Mouse (Mus musculus) monocyte, adult 2 months (primary cell): Measurements from ENCODE around the gene Cenpq.

Experiments
- DNase-seq, 2 experiments: peaks; one replicate each; pipeline ENCODE4 v3.0.0; 2022; ENCODE audit warnings: low spot score in 2 of 2, low read depth in 1 of 2

Cenpq gene

DNA sequence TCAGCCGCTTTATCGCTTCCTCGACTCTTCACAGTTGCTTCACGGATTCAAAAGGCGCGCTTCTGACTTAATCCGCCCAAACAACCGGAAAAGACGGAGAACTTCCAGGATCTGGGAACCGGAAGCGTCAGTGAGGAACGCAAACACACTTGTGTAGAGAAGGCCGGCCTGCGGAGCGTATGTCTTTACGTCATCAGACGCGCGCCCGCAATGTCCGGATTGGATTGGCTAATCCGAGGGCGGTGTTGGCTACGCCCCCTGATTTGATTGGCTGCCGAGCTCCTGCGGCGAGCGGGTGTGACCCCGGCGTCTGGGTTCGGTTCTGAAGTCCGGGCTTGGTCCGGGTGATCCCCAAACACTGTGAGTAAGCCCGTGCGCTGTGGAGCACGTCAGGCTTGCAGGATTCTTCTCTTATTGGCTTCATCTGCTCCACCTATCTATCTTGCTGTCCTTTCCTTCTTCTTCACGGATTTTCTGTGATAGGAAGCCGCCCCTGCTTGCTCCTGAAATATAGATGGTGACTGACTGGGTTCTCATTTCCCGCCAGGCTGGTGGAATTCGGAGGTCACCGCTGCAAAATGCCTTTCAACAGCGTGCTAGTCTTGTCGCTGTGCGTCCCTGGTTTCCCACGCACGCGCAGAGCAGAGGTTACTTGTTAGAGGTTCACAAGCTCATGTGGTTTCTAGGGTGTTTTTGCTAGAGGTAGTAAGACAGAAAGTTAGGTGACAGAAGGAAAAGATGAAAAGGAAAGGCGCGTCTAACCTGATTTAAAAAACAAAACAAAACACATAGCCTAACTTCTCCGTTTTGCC lies at the start of gene Cenpq, which contains the start of gene Mut:
Gene Cenpq (minus strand): TSS at position 628 of the 812 bp plus-strand sequence.
Gene Mut (plus strand): TSS at position 266 of the 812 bp plus-strand sequence.
- peak; percentile 92 to 95 for DNase-seq

- DNase-seq: no peak
Observed at GRCm38 (mm10) chr17:40977914-40978313, 43.1 kb upstream of the Cenpq start.

DNA sequence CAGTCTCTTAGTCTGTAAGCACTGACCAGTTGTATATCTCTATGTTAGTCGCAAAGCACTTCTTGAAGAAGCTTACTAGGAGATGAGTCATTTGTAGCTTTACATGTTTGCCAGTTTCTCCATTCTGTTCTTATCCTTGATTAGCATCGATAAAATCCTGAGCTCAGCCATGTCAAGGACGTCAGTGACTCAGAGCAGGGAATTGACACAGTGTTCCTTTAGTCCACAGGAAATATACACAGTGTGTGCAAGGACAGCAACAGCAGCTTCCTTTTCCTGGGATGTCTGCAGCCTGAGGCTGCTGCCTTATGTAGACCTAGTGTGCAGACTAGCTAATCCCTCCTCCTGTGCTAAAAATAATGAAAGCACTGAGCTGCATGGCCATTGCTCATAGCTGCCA lies 13.7 kb upstream of the Cenpq start:
- DNase-seq: no peak

DNA sequence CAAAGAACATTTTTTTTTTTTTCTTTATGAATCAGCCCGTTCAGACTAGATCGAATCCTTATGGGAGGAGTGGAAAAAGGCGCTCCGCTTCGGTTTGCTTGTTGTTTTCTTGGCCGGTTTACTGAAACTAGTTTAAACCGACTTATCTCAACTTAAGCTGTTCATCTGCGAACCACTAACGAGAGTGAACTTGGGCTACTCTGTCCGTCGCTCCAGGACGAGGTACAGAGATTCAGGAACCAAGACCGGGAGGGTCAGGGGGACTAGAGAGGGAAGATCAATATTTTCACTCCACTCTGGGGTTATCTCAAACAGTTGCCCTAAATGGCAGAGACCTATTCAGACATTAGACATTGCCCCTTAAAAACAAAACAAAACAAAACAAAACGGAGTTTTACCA lies 862 bp downstream of the Cenpq start:
- peak in 1 of 2 experiments; percentile 1 for DNase-seq

DNA sequence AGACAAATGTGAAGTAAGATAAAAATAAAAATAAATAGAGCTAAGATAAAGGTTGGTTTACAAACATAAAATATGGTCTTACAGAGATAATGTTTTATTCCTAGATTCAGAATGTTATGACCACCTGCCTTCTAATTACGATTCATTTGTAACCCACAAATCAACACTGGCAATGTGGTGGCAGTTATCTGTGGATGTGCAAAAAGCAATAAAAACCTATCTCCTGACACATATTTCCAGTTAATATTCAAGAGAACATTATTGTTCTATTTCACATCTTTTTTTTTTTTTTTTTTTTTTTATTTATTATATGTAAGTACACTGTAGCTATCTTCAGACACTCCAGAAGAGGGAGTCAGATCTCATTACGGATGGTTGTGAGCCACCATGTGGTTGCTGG lies 19.3 kb downstream of the Cenpq start:
- DNase-seq: no peak

- no peak for DNase-seq
Observed at GRCm38 (mm10) chr17:40914250-40914649, 20.6 kb downstream of the Cenpq start, which contains the start of gene Glyatl3. TSS of gene Glyatl3 (minus strand) at chr17:40914350.

DNA sequence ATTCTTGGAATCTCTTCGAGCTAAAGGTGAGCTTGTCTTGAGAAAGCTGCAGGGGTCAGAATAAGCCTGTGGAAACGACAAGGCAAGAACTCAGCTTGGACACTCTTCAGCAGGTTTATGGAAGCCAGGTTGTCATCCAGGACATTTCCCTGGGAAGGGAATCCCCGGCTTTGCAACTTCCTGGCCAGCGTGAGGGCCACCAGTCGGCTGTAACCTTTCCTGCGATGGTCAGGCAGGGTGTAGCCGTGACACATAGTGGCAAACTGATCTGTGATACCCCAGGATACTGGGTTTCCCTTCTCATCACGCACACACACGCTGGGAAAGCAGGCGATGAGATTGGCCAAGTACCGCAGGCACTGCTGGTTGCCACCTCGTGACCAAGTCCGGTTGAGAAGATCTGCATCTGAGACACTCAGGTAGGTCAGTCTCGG lies 30.1 kb downstream of the Cenpq start:
- no peak for DNase-seq

- no peak for DNase-seq
Observed at GRCm38 (mm10) chr17:40904056-40904597, 30.7 kb downstream of the Cenpq start.

DNA sequence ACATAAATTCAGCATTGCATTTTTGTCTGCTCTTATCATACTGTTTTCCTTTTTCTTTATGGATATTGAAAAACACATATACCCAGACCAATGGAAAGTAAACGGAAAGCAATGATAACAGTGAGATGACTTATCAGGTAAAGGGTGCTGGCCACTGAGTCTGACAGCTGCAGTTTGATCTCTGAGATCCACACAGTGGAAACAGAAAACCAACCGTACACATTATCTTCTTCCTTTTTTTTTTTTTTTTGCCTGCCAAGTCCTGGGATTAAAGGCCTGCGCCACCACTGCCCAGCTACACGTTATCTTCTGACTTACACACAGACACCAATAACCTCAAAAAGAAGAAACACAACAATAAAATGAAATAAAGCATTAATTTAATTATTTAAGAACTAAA lies 31.5 kb downstream of the Cenpq start:
- no peak for DNase-seq

DNA sequence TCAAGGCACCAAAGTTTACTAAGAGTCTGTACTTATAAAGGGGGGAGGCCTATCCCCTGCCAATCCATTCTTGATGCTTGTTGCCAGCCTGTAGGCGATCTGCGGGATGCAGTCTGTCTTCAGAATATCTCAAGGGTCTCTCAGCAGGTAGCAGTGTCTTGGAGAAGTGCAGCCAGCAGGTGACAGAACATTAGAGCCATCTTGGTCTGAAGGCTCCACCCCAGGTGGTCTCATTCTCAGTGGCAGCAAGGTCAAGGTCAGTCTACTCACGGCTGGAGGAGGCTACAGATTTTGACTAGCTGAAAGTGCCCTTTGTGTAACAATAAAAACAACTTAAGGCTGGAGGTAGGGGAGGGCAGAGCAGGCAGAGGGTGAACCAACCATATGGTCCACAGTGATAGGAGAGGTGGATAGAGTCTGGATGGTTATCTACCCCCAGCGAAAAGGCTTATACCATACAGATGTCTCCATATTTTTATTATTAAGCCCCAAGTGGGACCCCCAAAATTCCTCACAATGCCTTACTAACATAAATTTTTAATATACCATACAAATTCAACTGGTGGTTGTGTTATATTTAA lies 35.0 kb downstream of the Cenpq start:
- DNase-seq: no peak

GRCm38 (mm10) chr17:40896863-40897262 lies 38.0 kb downstream of the Cenpq start:
- DNase-seq: no peak

- DNase-seq: no peak
Observed at GRCm38 (mm10) chr17:40887849-40888536, 46.9 kb downstream of the Cenpq start.

DNA sequence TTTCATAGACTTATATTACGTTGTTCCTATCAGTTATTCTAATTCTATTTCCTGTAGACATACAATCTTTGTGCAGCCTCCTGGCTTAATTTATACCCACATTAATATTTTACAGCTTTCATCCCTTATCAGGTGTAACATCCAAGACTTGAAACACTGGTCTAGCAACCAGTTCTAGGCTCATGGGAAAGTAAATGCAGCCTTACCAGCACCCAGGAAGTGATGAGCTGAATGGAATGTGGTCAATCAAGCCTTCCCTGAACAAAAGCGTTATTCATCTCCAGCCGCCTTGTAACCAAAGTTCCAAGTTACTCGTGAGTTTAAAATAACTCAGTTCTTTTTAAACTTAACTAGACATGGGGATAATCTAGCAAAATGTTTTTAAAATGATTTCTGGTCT lies 49.7 kb downstream of the Cenpq start:
- DNase-seq: no peak

DNA sequence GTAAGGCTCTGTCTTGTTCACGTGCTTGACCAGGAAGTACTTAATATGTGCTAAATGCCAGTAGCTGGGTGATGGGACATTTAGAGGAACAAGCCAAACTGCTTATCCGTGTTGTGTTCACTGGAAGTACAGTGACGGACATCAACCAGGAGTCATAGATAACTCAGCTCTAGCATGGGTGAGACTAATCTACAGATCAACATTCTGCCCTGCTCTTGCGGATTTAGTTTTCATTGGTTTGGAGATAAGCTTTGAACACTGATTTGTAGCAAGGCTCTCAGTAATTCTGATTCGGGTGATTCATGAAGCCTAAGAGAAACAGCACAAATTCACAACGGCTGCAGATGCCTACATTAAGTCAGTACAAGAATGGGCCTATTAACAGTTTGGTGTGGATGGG lies 52.7 kb downstream of the Cenpq start:
- DNase-seq: no peak

- DNase-seq: peak in 1 of 2 experiments; percentile 12
Observed at GRCm38 (mm10) chr17:40879924-40880691, 54.7 kb downstream of the Cenpq start, which contains the start of gene 9130008F23Rik. TSS of gene 9130008F23Rik (minus strand) at chr17:40880559.

- DNase-seq: no peak
Observed at GRCm38 (mm10) chr17:40879528-40879923, 55.3 kb downstream of the Cenpq start.

DNA sequence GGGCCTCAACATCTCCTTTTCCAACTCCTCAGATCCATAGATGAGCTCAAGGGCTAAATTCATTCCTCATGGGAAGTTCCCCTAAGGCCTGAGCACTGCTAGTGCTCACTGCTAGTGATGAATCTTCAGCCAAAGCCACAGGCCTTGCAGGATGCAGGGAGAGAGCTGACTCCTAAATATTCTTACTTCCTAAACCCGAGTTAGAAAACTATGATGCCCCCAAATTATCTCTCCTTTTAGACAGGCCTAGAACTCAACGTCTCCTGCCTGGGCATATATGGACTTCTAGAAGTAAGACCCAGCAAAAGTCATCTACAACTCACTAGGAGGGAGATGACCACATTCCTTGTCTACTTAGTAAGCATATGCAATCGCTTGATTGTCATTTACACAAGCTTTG lies 57.1 kb downstream of the Cenpq start:
- DNase-seq: no peak

DNA sequence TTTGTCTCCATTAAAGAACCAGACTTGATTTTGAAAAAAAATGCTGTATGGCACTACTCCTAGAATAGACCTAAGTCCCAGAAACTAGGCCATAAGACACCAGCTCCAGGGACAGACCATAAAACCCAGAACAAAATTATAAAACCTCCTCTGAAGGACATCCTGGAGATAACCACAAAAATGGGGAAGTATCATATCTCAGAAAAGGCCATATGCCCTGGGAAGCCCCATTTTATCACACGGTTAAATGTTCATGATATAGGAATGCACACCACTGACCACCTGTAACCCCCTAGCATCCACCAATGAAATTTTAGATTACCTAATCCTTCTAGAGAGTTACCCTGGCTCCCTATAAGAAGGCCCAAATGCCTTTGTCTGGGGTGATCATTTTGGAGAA lies 59.3 kb downstream of the Cenpq start:
- DNase-seq: no peak

GRCm38 (mm10) chr17:40874701-40875100 lies 60.1 kb downstream of the Cenpq start:
- no peak for DNase-seq

DNA sequence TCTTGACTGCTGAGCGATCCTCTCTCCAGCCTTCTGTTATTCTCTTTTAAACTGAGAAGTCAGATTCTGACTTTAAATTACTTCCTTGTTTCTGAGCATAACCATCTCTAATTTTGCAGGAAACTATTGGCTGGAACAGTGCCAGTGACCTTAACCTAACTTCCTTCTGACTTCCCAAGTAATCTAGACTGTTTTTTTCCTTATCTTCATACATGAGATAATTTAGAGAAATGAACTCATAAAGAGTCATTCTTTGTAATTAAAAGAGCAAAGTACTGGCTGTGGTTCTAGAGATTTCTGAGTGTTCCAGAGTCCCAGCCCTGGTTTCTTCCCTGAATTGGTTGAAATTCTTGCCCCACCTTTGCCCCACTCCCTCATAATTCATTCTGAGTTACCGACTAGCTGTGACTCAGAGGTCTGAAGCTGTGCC lies 61.2 kb downstream of the Cenpq start:
- DNase-seq: no peak
